Mouse (Mus musculus) MEL (cell line): Measurements from ENCODE around the gene Rpp21. TPM values are rescaled to one million over a fixed set of nuclear protein-coding genes. Genes with fewer than 3 reads are reported as not detected.

ENCODE experiments used
- DNase-seq: peaks from one replicate; pipeline ENCODE4 v3.0.0; 2011; ENCODE audit warnings: low read depth, low spot score
- H3K27ac ChIP-seq: 2 replicates; pipeline ENCODE4 v1.5.1; 2012; ENCODE audit warnings: low read depth, mild to moderate bottlenecking, control low read depth, low read length, moderate library complexity; ENCODE audit not compliant: control insufficient read depth
- H3K27me3 ChIP-seq, 2 experiments: fragments of 150-350 bp in 1 of 2; sonication (generic) in 1 of 2; 2 replicates each; pipeline ENCODE4 v1.6.1; 2012; ENCODE audit warnings: low read length in 2 of 2, mild to moderate bottlenecking in 2 of 2, improper control_type of control experiment in 1 of 2, moderate library complexity in 1 of 2; ENCODE audit not compliant: insufficient read depth in 2 of 2, control insufficient read depth in 1 of 2
- H3K36me3 ChIP-seq, 2 experiments: 2 replicates each; pipeline ENCODE4 v1.6.1; 2012 to 2014; ENCODE audit warnings: low read length in 2 of 2, improper control_type of control experiment in 1 of 2, inconsistent platforms in 1 of 2, mild to moderate bottlenecking in 1 of 2; ENCODE audit not compliant: insufficient read depth in 2 of 2, control insufficient read depth in 1 of 2
- H3K4me1 ChIP-seq, 2 experiments: fragments of 150-350 bp in 1 of 2; sonication (generic) in 1 of 2; 2 replicates each; pipeline ENCODE4 v1.6.1; 2012; ENCODE audit warnings: low read length in 2 of 2, improper control_type of control experiment in 1 of 2, mild to moderate bottlenecking in 1 of 2; ENCODE audit not compliant: insufficient read depth in 2 of 2, control insufficient read depth in 1 of 2
- H3K4me3 ChIP-seq, 2 experiments: fragments of 150-350 bp in 1 of 2; sonication (generic) in 1 of 2; 2 replicates each; pipeline ENCODE4 v1.5.1; 2012; ENCODE audit warnings: low read depth in 2 of 2, low read length in 2 of 2, mild to moderate bottlenecking in 2 of 2, moderate library complexity in 2 of 2, control low read depth in 1 of 2, improper control_type of control experiment in 1 of 2; ENCODE audit not compliant: control insufficient read depth in 1 of 2, insufficient read depth in 1 of 2
- H3K79me2 ChIP-seq: 2 replicates; pipeline ENCODE4 v1.6.1; 2012; ENCODE audit warnings: mild to moderate bottlenecking, low read length, moderate library complexity; ENCODE audit not compliant: control insufficient read depth, poor library complexity, insufficient read depth
- H3K9ac ChIP-seq: 2 replicates; pipeline ENCODE4 v1.6.1; 2012; ENCODE audit warnings: low read depth, mild to moderate bottlenecking, control low read depth, low read length, moderate library complexity; ENCODE audit not compliant: control insufficient read depth, poor library complexity, severe bottlenecking
- H3K9me3 ChIP-seq: fragments of 150-350 bp; sonication (generic); replicated peaks from 2 replicates; pipeline ENCODE4 v1.6.1; 2012; ENCODE audit warnings: mild to moderate bottlenecking, low read length, improper control_type of control experiment, moderate library complexity; ENCODE audit not compliant: insufficient read depth
- E2F4 ChIP-seq: IDR thresholded peaks from 2 replicates; pipeline ENCODE4 v1.6.1; 2011; ENCODE audit warnings: low read depth, low read length, improper control_type of control experiment, borderline replicate concordance
- EP300 ChIP-seq, 2 experiments: IDR thresholded peaks; 2 replicates each; pipeline ENCODE4 v1.6.1; 2011; ENCODE audit warnings: improper control_type of control experiment in 2 of 2, low read length in 2 of 2, low read depth in 1 of 2, mild to moderate bottlenecking in 1 of 2
- ETS1 ChIP-seq: IDR thresholded peaks from 2 replicates; pipeline ENCODE4 v1.6.1; 2012; ENCODE audit warnings: low read depth, mild to moderate bottlenecking, inconsistent platforms, low read length, improper control_type of control experiment, moderate library complexity
- GABPA ChIP-seq: IDR thresholded peaks from 2 replicates; pipeline ENCODE4 v1.6.1; 2012; ENCODE audit warnings: low read depth, mild to moderate bottlenecking, inconsistent platforms, low read length, improper control_type of control experiment, moderate library complexity
- GATA1 ChIP-seq: IDR thresholded peaks from 2 replicates; pipeline ENCODE4 v1.6.1; 2011; ENCODE audit warnings: low read depth, low read length, improper control_type of control experiment
- HCFC1 ChIP-seq: IDR thresholded peaks from 2 replicates; pipeline ENCODE4 v1.6.1; 2012; ENCODE audit warnings: low read depth, mild to moderate bottlenecking, inconsistent platforms, low read length, improper control_type of control experiment, moderate library complexity
- JUND ChIP-seq: IDR thresholded peaks from 2 replicates; pipeline ENCODE4 v1.6.1; 2011; ENCODE audit warnings: low read depth, mild to moderate bottlenecking, improper control_type of control experiment, low read length
- KAT2A ChIP-seq: conservative IDR thresholded peaks from 2 replicates; pipeline ENCODE4 v1.6.1; 2012; ENCODE audit warnings: low read depth, low read length, improper control_type of control experiment, inconsistent platforms
- MAZ ChIP-seq: IDR thresholded peaks from 2 replicates; pipeline ENCODE4 v1.6.1; 2012; ENCODE audit warnings: low read depth, mild to moderate bottlenecking, inconsistent platforms, low read length, improper control_type of control experiment
- MXI1 ChIP-seq: IDR thresholded peaks from 2 replicates; pipeline ENCODE4 v1.6.1; 2011; ENCODE audit warnings: mild to moderate bottlenecking, low read depth, low read length, improper control_type of control experiment
- MYC ChIP-seq: IDR thresholded peaks from 2 replicates; pipeline ENCODE4 v1.6.1; 2011; ENCODE audit warnings: low read depth, mild to moderate bottlenecking, low read length, improper control_type of control experiment, moderate library complexity
- POLR2A ChIP-seq, 2 experiments: IDR thresholded peaks; 2 replicates each; pipeline ENCODE4 v1.6.1; 2011 to 2012; ENCODE audit warnings: low read length in 2 of 2, mild to moderate bottlenecking in 2 of 2, control low read depth in 1 of 2, improper control_type of control experiment in 1 of 2, low read depth in 1 of 2, moderate library complexity in 1 of 2; ENCODE audit not compliant: control insufficient read depth in 1 of 2, insufficient read depth in 1 of 2, poor library complexity in 1 of 2
- POLR2AphosphoS2 ChIP-seq: IDR thresholded peaks from 2 replicates; pipeline ENCODE4 v1.6.1; 2011; ENCODE audit warnings: low read length, improper control_type of control experiment
- RCOR1 ChIP-seq: IDR thresholded peaks from 2 replicates; pipeline ENCODE4 v1.6.1; 2012; ENCODE audit warnings: low read depth, mild to moderate bottlenecking, inconsistent platforms, low read length, improper control_type of control experiment
- SIN3A ChIP-seq: IDR thresholded peaks from 2 replicates; pipeline ENCODE4 v1.6.1; 2012; ENCODE audit warnings: low read length, improper control_type of control experiment, inconsistent platforms
- SMC3 ChIP-seq: IDR thresholded peaks from 2 replicates; pipeline ENCODE4 v1.6.1; 2011; ENCODE audit warnings: low read depth, low read length, improper control_type of control experiment
- TAL1 ChIP-seq: IDR thresholded peaks from 2 replicates; pipeline ENCODE4 v1.6.1; 2012; ENCODE audit warnings: mild to moderate bottlenecking, inconsistent platforms, low read length, moderate library complexity, mixed read lengths
- TCF12 ChIP-seq: IDR thresholded peaks from 2 replicates; pipeline ENCODE4 v1.6.1; 2014; ENCODE audit warnings: low read depth, mild to moderate bottlenecking, inconsistent platforms, low read length, improper control_type of control experiment, moderate library complexity
- USF1 ChIP-seq: IDR thresholded peaks from 2 replicates; pipeline ENCODE4 v1.6.1; 2014; ENCODE audit warnings: low read depth, mild to moderate bottlenecking, inconsistent platforms, low read length, improper control_type of control experiment, moderate library complexity
- USF2 ChIP-seq, 2 experiments: IDR thresholded peaks; 2 replicates each; pipeline ENCODE4 v1.6.1; 2011 to 2012; ENCODE audit warnings: improper control_type of control experiment in 2 of 2, low read length in 2 of 2, borderline replicate concordance in 1 of 2, inconsistent platforms in 1 of 2, low read depth in 1 of 2, mild to moderate bottlenecking in 1 of 2; ENCODE audit not compliant: insufficient read depth in 1 of 2
- ZC3H11A ChIP-seq: IDR thresholded peaks from 2 replicates; pipeline ENCODE4 v1.6.1; 2012; ENCODE audit warnings: low read depth, mild to moderate bottlenecking, inconsistent platforms, low read length, improper control_type of control experiment
- ZKSCAN1 ChIP-seq: IDR thresholded peaks from 2 replicates; pipeline ENCODE4 v1.6.1; 2012; ENCODE audit warnings: low read depth, mild to moderate bottlenecking, inconsistent platforms, low read length, improper control_type of control experiment, moderate library complexity
- polyA plus RNA-seq, 2 experiments: library from polyadenylated mRNA; stranded (reverse) in 1 of 2; unstranded in 1 of 2; fragments of >175 nt in 1 of 2; fragments of >200 nt in 1 of 2; gene quantifications; 2 replicates each; pipeline versions ENCODE4 v1.2.1 to v1.2.4; 2012; ENCODE audit warnings: low replicate concordance in 2 of 2, low read depth in 1 of 2; ENCODE audit not compliant: insufficient read length in 2 of 2, insufficient read depth in 1 of 2, missing spikeins in 1 of 2
- total RNA-seq: library from RNA; depleted of rRNA; stranded (reverse); fragments of 300-350 nt; gene quantifications from 2 replicates; pipeline ENCODE4 v1.2.3, GENCODE M21; 2012; rRNA removed

Rpp21 gene
- total and polyA plus RNA-seq, 3 experiments, result 63.8 to 116 TPM; not detected in 1

GRCm38 (mm10) chr17:36206846-36207245, 51.0 kb downstream of the Rpp21 start:
- TF ChIP-seq MXI1 (no peak), ZC3H11A (no peak), ZKSCAN1 (no peak), MYC (no peak), GATA1 (no peak), USF2 (IDR thresholded peaks at IDR 0.05; ENCODE audit: borderline replicate concordance in 1 of 2, insufficient read depth in 1 of 2, low read depth in 1 of 2, low read length in 2 of 2) (no peak), RCOR1 (no peak), JUND (no peak), POLR2A (IDR thresholded peaks at IDR 0.05; ENCODE audit: control insufficient read depth in 1 of 2, insufficient read depth in 1 of 2, low read depth in 1 of 2, low read length in 2 of 2, poor library complexity in 1 of 2) (no peak), TCF12 (no peak), ETS1 (no peak), TAL1 (no peak), SIN3A (no peak), USF1 (no peak), SMC3 (no peak), POLR2AphosphoS2 (no peak), KAT2A (no peak)
- no peaks in the 10 kb centered on the region for H3K4me1 ChIP-seq
- no peak for DNase-seq
- no peaks in the 10 kb centered on the region for H3K9me3 ChIP-seq
- peaks cover 6 to 15% of the 10 kb centered on the region in 2 experiments for H3K27me3 ChIP-seq
- no peaks in the 10 kb centered on the region for H3K36me3 ChIP-seq
- no peak overlapping the region for H3K9ac ChIP-seq
- H3K27ac ChIP-seq, result no peak overlapping the region
- no peaks in the 10 kb centered on the region for H3K79me2 ChIP-seq
- H3K4me3 ChIP-seq, result no peak overlapping the region

- H3K36me3 ChIP-seq, result no peaks in the 10 kb centered on the region
- TF ChIP-seq GABPA (no peak), TAL1 (no peak), MYC (no peak), POLR2A (IDR thresholded peaks at IDR 0.05; ENCODE audit: control insufficient read depth in 1 of 2, insufficient read depth in 1 of 2, low read depth in 1 of 2, low read length in 2 of 2, poor library complexity in 1 of 2) (no peak), EP300 (IDR thresholded peaks at IDR 0.05; ENCODE audit: low read depth in 1 of 2, low read length in 2 of 2) (no peak), E2F4 (no peak), HCFC1 (no peak), MAZ (no peak), ETS1 (no peak)
- H3K27ac ChIP-seq, result no peak overlapping the region
- no peak overlapping the region for H3K4me3 ChIP-seq
- no peak for DNase-seq
- no peaks in the 10 kb centered on the region for H3K9me3 ChIP-seq
- H3K9ac ChIP-seq, result no peak overlapping the region
- peaks cover 7 to 14% of the 10 kb centered on the region in 2 experiments for H3K27me3 ChIP-seq
- no peaks in the 10 kb centered on the region for H3K79me2 ChIP-seq
- no peaks in the 10 kb centered on the region for H3K4me1 ChIP-seq
Observed at GRCm38 (mm10) chr17:36205862-36206261, 52.0 kb downstream of the Rpp21 start.

Other genes with a start within 250 kb of the Rpp21 start
- gene H2-T24, start 237.5 kb downstream of the Rpp21 start, total RNA-seq, result 25.4 and 25.9 TPM in 2 replicates
- 10 to 100 TPM in 1 of 2 experiments, not detected in 1; 14.1 TPM for gene H2-T24, start 237.5 kb downstream of the Rpp21 start, polyA plus RNA-seq
- gene H2-T23, start 225.2 kb downstream of the Rpp21 start, total RNA-seq, result 18.3 and 20.3 TPM in 2 replicates
- gene H2-T23, start 225.2 kb downstream of the Rpp21 start, polyA plus RNA-seq, result 10 to 100 TPM in 1 of 2 experiments, not detected in 1; 12.2 TPM
- gene H2-T22, start 215.3 kb downstream of the Rpp21 start, total RNA-seq, result 22.5 and 27.0 TPM in 2 replicates
- 10 to 100 TPM in 1 of 2 experiments, not detected in 1; 45.5 TPM for gene H2-T22, start 215.3 kb downstream of the Rpp21 start, polyA plus RNA-seq
- not detected in 2 replicates for gene Gm6034, start 215.1 kb downstream of the Rpp21 start, total RNA-seq
- under 1 TPM in 1 of 2 experiments, not detected in 1; 0.11 TPM for gene Gm6034, start 215.1 kb downstream of the Rpp21 start, polyA plus RNA-seq
- 5.8 and 6.4 TPM in 2 replicates for gene Gm11127, start 199.7 kb downstream of the Rpp21 start, total RNA-seq
- gene Gm11127, start 199.7 kb downstream of the Rpp21 start, polyA plus RNA-seq, result 1 to 10 TPM in 1 of 2 experiments, not detected in 1; 1.5 TPM
- not detected in 2 replicates for gene Gm19684, start 136.4 kb downstream of the Rpp21 start, total RNA-seq
- not detected for gene Gm19684, start 136.4 kb downstream of the Rpp21 start, polyA plus RNA-seq
- not detected in 2 replicates for gene Gm7030, start 128.6 kb downstream of the Rpp21 start, total RNA-seq
- gene Gm7030, start 128.6 kb downstream of the Rpp21 start, polyA plus RNA-seq, result not detected
- gene Gm8909, start 89.5 kb downstream of the Rpp21 start, total RNA-seq, result not detected in 2 replicates
- gene Gm8909, start 89.5 kb downstream of the Rpp21 start, polyA plus RNA-seq, result 1 to 10 TPM in 1 of 2 experiments, not detected in 1; 3.0 TPM
- gene H2-T3, start 67.8 kb downstream of the Rpp21 start, total RNA-seq, result not detected in 2 replicates
- not detected for gene H2-T3, start 67.8 kb downstream of the Rpp21 start, polyA plus RNA-seq
- gene Trim39, start 14.2 kb upstream of the Rpp21 start, total RNA-seq, result 9.4 and 13.5 TPM in 2 replicates
- gene Trim39, start 14.2 kb upstream of the Rpp21 start, polyA plus RNA-seq, result 10 to 100 TPM in 1 of 2 experiments, not detected in 1; 16.0 TPM
- not detected in 2 replicates for gene H2-M10.2, start 28.4 kb upstream of the Rpp21 start, total RNA-seq
- gene H2-M10.2, start 28.4 kb upstream of the Rpp21 start, polyA plus RNA-seq, result not detected
- gene H2-M10.1, start 68.1 kb upstream of the Rpp21 start, total RNA-seq, result not detected in 2 replicates
- gene H2-M10.1, start 68.1 kb upstream of the Rpp21 start, polyA plus RNA-seq, result not detected
- gene H2-M10.3, start 110.3 kb upstream of the Rpp21 start, total RNA-seq, result not detected in 2 replicates
- not detected for gene H2-M10.3, start 110.3 kb upstream of the Rpp21 start, polyA plus RNA-seq
- not detected in 2 replicates for gene H2-M10.4, start 204.3 kb upstream of the Rpp21 start, total RNA-seq
- not detected for gene H2-M10.4, start 204.3 kb upstream of the Rpp21 start, polyA plus RNA-seq